Mouse (Mus musculus) forebrain, embryonic 12.5 days (tissue): Measurements from ENCODE around the gene Unc5c. TPM values are rescaled to one million over a fixed set of nuclear protein-coding genes. Genes with fewer than 3 reads are reported as not detected.

Source experiments
- ATAC-seq: fragments of 200-750 bp; cut with Nextera tagmentation; 2 replicates; pipeline ENCODE4 v1.8.0; 2017; ENCODE audit warnings: moderate TSS enrichment; ENCODE audit not compliant: low FRiP score
- H3K27ac ChIP-seq: fragments of 300-500 bp; sonication (generic); 2 replicates; pipeline ENCODE4 v1.5.1; 2016; ENCODE audit warnings: mild to moderate bottlenecking
- H3K27me3 ChIP-seq: fragments of 300-500 bp; sonication (generic); 2 replicates; pipeline ENCODE4 v1.6.1; 2016; ENCODE audit warnings: mild to moderate bottlenecking
- H3K36me3 ChIP-seq: fragments of 300-500 bp; sonication (generic); replicated peaks from 2 replicates; pipeline ENCODE4 v1.6.1; 2016; ENCODE audit warnings: mild to moderate bottlenecking
- H3K4me1 ChIP-seq: fragments of 300-500 bp; sonication (generic); 2 replicates; pipeline ENCODE4 v1.6.1; 2016
- H3K4me2 ChIP-seq: fragments of 300-500 bp; sonication (generic); 2 replicates; pipeline ENCODE4 v1.6.1; 2016; ENCODE audit warnings: mild to moderate bottlenecking, moderate library complexity
- H3K4me3 ChIP-seq: fragments of 300-500 bp; sonication (generic); replicated peaks from 2 replicates; pipeline ENCODE4 v1.5.1; 2016; ENCODE audit warnings: mild to moderate bottlenecking
- H3K9ac ChIP-seq: fragments of 300-500 bp; sonication (generic); 2 replicates; pipeline ENCODE4 v1.6.1; 2016; ENCODE audit warnings: mild to moderate bottlenecking
- H3K9me3 ChIP-seq: fragments of 300-500 bp; sonication (generic); 2 replicates; pipeline ENCODE4 v1.6.1; 2016
- WGBS: fragments of 180-500 bp; shearing (Covaris S2); methylation state at CpG from one replicate; pipeline ENCODE4 v1.1.7; 2016; 5-methylcytosine and 5-hydroxymethylcytosine counted together
- polyA plus RNA-seq: library from polyadenylated mRNA; unstranded; fragments of >200 nt; fragmentation: Nextera tagmentation; extraction: Ambion mirVana; gene quantifications from 2 replicates; pipeline ENCODE4 v1.2.1, GENCODE M21; 2016

Unc5c gene
- polyA plus RNA-seq, 1 experiment from 2014 or later, result 9.3 TPM

DNA sequence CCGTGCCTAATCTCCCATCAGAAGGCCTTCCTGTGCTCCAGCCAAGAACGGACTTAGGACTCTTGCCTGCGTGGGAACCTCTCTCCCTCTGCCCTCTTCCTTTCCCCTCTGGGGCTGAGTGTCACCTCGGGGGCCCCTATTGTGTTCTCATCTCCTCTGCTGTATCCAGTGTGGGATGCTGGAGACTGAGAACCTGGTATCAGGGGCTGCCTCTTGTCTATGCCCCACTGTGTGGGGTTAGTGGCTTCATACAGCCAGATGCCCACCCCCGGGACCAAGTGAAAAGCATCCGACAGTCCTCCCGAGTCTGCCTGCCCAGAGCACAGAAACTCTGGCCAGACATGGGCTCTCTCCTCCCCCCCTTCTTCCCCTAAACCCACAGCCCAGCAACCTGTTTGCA is 287.2 kb downstream of the Unc5c start:
- H3K4me3 ChIP-seq, result no peak overlapping the region
- H3K27ac ChIP-seq, result no peak overlapping the region
- H3K27me3 ChIP-seq, result no peaks in the 10 kb centered on the region
- no peaks in the 10 kb centered on the region for H3K9me3 ChIP-seq
- H3K4me2 ChIP-seq, result no peak overlapping the region
- H3K36me3 ChIP-seq, result no peaks in the 10 kb centered on the region
- 43% methylated on average over 7 of the region's 7 CpGs for WGBS
- H3K9ac ChIP-seq, result no peak overlapping the region
- no peaks in the 10 kb centered on the region for H3K4me1 ChIP-seq
- no peak for ATAC-seq

DNA sequence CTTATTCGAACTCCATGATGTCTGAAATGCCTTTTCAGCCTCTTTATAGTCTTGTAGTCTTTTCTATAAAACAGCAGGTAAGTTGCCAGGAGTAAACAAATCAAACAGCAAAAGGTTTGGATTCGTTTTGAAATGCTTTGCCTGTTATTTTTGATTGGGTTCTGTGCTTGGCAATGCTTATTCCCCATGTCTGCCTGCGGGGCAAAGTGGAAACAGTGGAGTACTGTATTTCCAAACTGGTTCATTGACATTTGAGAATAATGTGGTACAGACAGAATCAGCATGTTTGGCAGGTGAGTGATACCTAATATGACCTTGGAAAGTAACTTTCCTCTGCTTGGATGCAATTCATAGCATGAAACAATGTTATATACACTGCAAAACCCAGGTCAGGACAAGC is 292.2 kb downstream of the Unc5c start:
- Histone ChIP-seq H3K9me3 (no peaks in the 10 kb centered on the region), H3K4me3 (no peak overlapping the region), H3K27me3 (no peaks in the 10 kb centered on the region), H3K4me2 (no peak overlapping the region), H3K36me3 (no peaks in the 10 kb centered on the region), H3K4me1 (no peaks in the 10 kb centered on the region), H3K9ac (no peak overlapping the region), H3K27ac (no peak overlapping the region)
- no peak for ATAC-seq
- 76% methylated on average over 3 of the region's 3 CpGs for WGBS

DNA sequence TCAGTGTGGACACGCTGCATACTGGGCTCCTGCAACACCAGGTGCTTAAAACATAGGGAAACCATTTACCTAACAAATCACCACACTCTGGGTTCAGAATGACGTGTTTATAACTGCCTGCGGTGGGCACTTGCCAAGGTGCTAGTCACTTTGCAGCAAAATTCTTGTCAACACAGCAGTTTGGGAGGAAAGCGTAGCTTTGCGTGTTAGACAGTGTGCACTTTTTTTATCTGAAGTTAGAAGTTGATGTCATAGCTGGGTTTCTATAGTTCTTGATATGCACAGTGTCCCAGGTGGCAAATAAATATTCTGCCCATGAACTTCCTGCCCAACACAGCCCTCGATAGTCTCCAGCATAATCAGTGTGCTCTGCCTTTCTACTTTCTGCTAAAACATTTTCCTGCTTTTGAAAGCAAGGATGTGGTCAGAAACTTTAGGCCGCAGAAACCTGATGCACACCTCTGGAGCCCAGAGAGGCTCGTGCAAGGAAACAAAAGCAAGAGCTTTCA is 313.4 kb downstream of the Unc5c start:
- Histone ChIP-seq H3K27ac (no peak overlapping the region), H3K9me3 (no peaks in the 10 kb centered on the region), H3K27me3 (no peaks in the 10 kb centered on the region), H3K4me1 (no peaks in the 10 kb centered on the region), H3K36me3 (no peaks in the 10 kb centered on the region), H3K4me3 (no peak overlapping the region), H3K4me2 (no peak overlapping the region), H3K9ac (no peak overlapping the region)
- 85% methylated on average over 8 of the region's 8 CpGs for WGBS
- no peak for ATAC-seq

DNA sequence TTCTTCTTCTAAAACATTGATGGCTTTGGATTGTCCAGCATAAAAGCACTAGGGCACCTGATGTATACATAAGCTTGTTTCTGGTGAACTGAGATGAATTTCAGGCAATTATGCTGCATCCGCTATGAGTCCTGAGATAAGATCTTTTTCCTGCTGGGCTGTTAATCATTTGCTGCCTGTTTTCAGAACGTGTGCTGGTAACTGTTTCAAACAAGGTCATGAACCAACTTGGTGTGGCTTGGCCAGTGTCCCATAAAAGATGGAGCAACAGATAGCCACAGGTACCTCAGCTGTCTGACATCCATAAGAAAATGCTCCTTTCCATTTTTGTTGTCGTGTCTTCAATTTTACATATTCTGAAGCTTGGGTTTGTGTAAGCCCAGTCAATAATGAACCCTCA is 314.2 kb downstream of the Unc5c start:
- ATAC-seq, result no peak

DNA sequence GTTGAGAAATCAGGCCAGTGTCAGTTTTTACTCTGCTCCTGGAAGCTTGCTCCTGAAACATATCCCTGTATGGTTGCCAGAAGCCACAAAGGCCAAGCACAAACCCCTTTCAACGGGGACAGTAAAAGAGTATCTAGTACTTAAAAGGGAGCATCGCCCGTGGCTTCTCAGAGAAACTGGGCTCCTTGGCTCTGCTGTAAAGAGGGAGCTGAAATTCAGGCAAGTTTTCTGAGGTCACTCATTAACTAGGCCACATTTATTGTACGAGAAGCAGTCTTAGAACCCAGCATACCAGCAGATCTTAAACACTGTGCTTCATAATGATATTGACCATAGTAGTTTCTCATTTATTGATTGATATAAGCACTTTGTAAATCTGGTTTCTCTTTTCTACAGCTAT is 317.5 kb downstream of the Unc5c start:
- H3K9me3 ChIP-seq, result no peaks in the 10 kb centered on the region
- peaks cover 5% of the 10 kb centered on the region for H3K4me1 ChIP-seq
- H3K27ac ChIP-seq, result no peak overlapping the region
- no peak overlapping the region for H3K4me2 ChIP-seq
- H3K9ac ChIP-seq, result no peak overlapping the region
- 80% methylated on average over 4 of the region's 4 CpGs for WGBS
- no peaks in the 10 kb centered on the region for H3K27me3 ChIP-seq
- H3K4me3 ChIP-seq, result no peak overlapping the region
- no peaks in the 10 kb centered on the region for H3K36me3 ChIP-seq
- ATAC-seq, result no peak

More for the DNA sequence above, 314.2 kb downstream of the Unc5c start:
- H3K4me1 ChIP-seq, result no peaks in the 10 kb centered on the region
- H3K9ac ChIP-seq, result no peak overlapping the region
- H3K27me3 ChIP-seq, result no peaks in the 10 kb centered on the region
- H3K4me3 ChIP-seq, result no peak overlapping the region
- H3K27ac ChIP-seq, result no peak overlapping the region
- no peaks in the 10 kb centered on the region for H3K9me3 ChIP-seq
- WGBS, result 74% methylated on average over 3 of the region's 3 CpGs
- H3K4me2 ChIP-seq, result no peak overlapping the region
- no peaks in the 10 kb centered on the region for H3K36me3 ChIP-seq

DNA sequence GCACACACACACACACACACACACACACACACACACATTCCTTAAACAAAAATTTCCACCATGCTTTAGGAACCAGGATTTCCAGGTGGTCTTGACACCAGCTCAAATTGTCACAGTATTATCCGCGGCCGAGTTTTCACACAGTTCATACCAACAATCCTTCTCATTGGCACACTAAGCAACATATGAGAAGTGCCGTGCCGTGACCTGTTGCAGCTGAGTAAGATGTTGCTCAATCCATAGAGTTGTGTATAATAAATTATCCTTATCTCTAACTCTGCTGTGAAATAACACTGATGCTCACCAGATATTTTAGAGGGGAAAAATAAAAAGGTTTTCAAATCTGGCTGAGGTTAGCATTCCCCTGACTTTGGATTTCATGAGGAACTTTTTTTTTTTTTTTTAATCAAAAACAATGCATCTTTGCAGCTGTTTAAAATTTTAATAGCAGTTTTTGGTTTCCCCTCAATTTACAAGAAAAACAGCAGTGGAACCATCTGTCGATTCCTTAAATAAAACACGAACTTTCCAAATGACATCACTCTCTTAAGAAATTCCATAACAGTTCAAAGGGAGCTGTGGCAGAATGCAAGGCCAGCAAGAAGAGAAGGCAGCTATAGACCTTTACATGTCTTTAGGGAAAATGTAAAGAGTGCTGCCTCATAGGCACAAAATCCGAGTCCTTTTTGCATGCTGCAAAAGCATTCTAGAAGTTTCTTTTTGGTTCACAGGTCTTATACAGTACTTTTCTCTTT is 326.2 kb downstream of the Unc5c start:
- no peak overlapping the region for H3K9ac ChIP-seq
- no peaks in the 10 kb centered on the region for H3K36me3 ChIP-seq
- no peak overlapping the region for H3K4me2 ChIP-seq
- no peak overlapping the region for H3K27ac ChIP-seq
- peaks cover 5% of the 10 kb centered on the region for H3K4me1 ChIP-seq
- no peak for ATAC-seq
- H3K4me3 ChIP-seq, result no peak overlapping the region
- no peaks in the 10 kb centered on the region for H3K27me3 ChIP-seq
- no peaks in the 10 kb centered on the region for H3K9me3 ChIP-seq
- WGBS, result 81% methylated on average over 8 of the region's 8 CpGs

DNA sequence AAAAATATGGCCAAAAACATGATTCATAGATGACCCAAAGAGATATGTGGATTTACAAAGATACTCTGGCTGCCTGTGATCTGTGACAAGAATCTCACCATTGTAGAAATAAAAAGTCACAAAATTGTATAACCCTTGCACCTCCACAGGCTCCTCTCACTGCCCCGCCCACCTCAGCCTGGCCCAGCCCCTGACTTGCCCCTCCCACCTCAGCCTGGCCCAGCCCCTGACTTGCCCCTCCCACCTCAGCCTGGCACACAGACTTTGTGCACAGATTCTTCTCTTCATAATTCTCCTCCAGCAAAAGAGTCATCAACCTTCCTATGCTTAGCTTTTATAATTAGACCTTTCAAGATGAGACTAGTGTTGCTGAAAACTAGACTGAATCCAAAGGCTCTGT is 327.1 kb downstream of the Unc5c start:
- H3K27me3 ChIP-seq, result no peaks in the 10 kb centered on the region
- no peak overlapping the region for H3K27ac ChIP-seq
- no peaks in the 10 kb centered on the region for H3K36me3 ChIP-seq
- no peak overlapping the region for H3K4me2 ChIP-seq
- no peak overlapping the region for H3K9ac ChIP-seq
- no peak overlapping the region for H3K4me3 ChIP-seq
- H3K4me1 ChIP-seq, result 0 out of 2 replicates have a peak, but pooled peaks cover 2% of the 10 kb centered on the region
- 76% methylated on average over 1 of the region's 1 CpGs for WGBS
- ATAC-seq, result no peak
- H3K9me3 ChIP-seq, result no peaks in the 10 kb centered on the region

DNA sequence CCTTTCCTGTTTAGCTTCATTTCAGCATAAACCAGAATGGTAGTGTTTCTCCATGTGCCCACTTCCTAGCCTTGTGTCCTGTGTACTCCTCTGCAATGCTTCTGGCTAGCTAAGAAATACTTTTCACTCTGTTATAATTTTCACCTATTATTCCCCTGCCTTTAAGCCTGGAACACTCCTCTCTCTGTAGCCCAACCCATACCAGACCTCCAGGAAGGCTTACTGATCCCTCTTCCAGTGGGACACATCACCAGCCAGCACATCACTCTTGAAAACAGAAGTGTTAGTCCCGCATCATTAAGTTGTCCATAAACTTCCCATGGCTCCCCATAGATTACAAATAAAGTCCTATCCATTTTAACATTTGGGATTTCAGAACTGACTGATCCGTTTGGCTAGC is 328.7 kb downstream of the Unc5c start:
- ATAC-seq, result no peak
- Histone ChIP-seq H3K9me3 (no peaks in the 10 kb centered on the region), H3K27ac (no peak overlapping the region), H3K27me3 (no peaks in the 10 kb centered on the region), H3K36me3 (no peaks in the 10 kb centered on the region), H3K4me2 (no peak overlapping the region), H3K9ac (no peak overlapping the region), H3K4me1 (no peaks in the 10 kb centered on the region), H3K4me3 (no peak overlapping the region)
- whole genome bisulfite sequencing, result 82% methylated on average over 2 of the region's 2 CpGs

DNA sequence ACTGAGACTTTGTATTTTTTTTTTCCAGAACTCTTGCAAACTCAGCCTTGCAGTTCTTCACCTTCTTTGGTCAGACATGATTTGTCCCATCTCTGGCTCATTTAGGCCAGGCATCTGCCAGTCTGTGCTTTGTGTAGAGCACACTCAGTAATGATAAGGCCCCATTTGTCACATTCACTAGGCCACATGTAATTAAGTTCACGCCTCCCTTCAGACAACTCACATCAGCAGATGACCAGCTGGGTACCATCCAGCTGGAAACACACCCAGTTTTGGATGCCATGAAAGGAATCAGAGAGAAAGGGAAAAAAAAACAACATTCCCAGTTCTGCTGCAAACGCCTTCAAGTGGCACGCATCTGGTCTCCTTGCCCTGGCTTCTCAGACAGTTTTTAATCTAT is 329.4 kb downstream of the Unc5c start:
- 82% methylated on average over 3 of the region's 3 CpGs for WGBS
- Histone ChIP-seq H3K36me3 (no peaks in the 10 kb centered on the region), H3K4me3 (no peak overlapping the region), H3K9ac (no peak overlapping the region), H3K9me3 (no peaks in the 10 kb centered on the region), H3K27me3 (no peaks in the 10 kb centered on the region), H3K4me1 (no peaks in the 10 kb centered on the region), H3K27ac (peak overlapping the region; percentile 36; the same call in 1 of the 2 replicates), H3K4me2 (no peak overlapping the region)
- peak; percentile 58; the same call in 1 of the 2 replicates for ATAC-seq

DNA sequence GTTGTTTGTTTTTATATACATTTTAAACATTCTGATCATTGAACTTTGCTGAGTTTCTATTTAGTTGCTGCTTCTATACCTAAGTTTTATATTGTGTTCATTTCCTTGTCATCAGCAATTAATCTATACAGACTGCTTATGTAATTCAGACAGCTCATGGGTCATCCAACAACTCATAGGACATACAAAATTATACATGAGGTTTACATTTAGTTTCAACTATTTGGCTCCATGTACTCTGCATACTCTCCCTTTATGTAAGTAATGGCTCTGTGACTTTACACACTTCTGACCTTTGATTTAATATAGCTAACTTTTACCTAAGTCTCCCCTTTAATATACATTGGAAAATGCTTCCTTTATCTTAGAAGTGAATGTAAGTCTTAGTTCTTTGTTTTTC is 332.4 kb downstream of the Unc5c start:
- no peaks in the 10 kb centered on the region for H3K36me3 ChIP-seq
- no peak overlapping the region for H3K4me2 ChIP-seq
- no peaks in the 10 kb centered on the region for H3K4me1 ChIP-seq
- ATAC-seq, result no peak
- no peak overlapping the region for H3K27ac ChIP-seq
- no peaks in the 10 kb centered on the region for H3K27me3 ChIP-seq
- H3K4me3 ChIP-seq, result no peak overlapping the region
- H3K9ac ChIP-seq, result no peak overlapping the region
- H3K9me3 ChIP-seq, result no peaks in the 10 kb centered on the region

DNA sequence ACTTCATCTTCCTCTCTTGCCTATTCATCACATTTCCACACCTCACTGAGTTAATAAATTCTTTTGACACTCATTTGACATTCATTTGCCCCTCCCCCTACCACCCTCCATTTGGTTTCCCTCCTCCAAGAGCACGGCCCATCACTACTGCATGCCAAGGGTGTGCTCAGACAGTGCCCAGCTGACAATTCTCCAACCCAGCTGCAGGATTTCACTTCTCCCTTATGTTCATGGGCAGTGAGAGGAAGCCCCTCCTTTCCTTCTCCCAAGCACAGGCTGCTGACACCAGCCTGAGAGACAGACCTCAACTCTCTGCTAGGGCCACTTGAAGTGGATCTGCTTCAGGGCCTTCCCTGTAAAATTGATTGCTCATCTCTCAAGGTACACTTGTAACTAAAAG is 332.8 kb downstream of the Unc5c start:
- no peaks in the 10 kb centered on the region for H3K4me1 ChIP-seq
- no peak overlapping the region for H3K4me2 ChIP-seq
- no peak overlapping the region for H3K4me3 ChIP-seq
- 34% methylated on average over 1 of the region's 1 CpGs for WGBS
- no peaks in the 10 kb centered on the region for H3K27me3 ChIP-seq
- H3K9me3 ChIP-seq, result no peaks in the 10 kb centered on the region
- H3K27ac ChIP-seq, result no peak overlapping the region
- H3K9ac ChIP-seq, result no peak overlapping the region
- H3K36me3 ChIP-seq, result no peaks in the 10 kb centered on the region
- ATAC-seq, result no peak

DNA sequence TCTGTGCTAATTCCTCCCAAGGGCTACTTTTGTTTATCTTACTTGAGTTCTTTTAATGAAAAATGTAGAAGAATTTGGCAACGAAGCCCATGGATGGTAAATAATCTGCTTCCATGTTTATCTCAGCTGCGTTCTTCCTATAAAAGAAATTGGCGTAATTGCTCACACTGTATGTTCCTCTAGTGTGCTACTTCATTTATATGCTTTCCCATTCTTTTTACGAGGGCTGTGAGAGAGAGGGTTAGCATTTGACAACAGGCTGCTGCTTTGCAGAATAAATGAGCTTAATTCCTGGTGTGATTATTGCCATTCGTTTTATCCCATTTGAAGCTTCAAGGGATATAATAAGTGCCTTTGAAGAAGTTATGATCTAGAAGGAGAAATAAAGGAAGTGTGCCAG is 339.1 kb downstream of the Unc5c start:
- 74% methylated on average over 5 of the region's 5 CpGs for WGBS
- H3K27ac ChIP-seq, result no peak overlapping the region
- no peaks in the 10 kb centered on the region for H3K4me1 ChIP-seq
- H3K9ac ChIP-seq, result no peak overlapping the region
- H3K4me2 ChIP-seq, result no peak overlapping the region
- ATAC-seq, result no peak
- H3K27me3 ChIP-seq, result no peaks in the 10 kb centered on the region
- no peaks in the 10 kb centered on the region for H3K36me3 ChIP-seq
- no peak overlapping the region for H3K4me3 ChIP-seq
- no peaks in the 10 kb centered on the region for H3K9me3 ChIP-seq

DNA sequence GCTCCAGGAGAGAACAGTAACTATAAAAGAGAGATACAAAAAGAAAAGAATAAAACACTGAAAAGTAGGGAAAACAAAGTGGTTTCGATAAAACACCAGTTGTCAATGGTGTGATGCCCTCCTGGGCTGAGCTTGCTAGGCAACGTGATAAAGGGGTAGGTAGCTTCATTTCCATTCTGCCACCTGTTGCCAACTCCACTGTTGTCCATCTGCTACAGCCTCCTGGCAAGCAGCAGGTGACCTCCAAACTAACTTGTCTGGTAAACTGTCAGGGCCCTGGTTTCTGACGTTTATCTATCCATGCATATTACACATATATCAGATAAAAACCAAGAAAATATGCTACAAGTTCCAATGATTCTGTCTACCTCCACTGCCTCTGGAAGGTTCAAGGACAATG is 344.6 kb downstream of the Unc5c start:
- Histone ChIP-seq H3K9me3 (no peaks in the 10 kb centered on the region), H3K4me2 (no peak overlapping the region), H3K4me1 (peaks cover 9% of the 10 kb centered on the region), H3K9ac (no peak overlapping the region), H3K36me3 (no peaks in the 10 kb centered on the region), H3K27ac (no peak overlapping the region), H3K4me3 (no peak overlapping the region), H3K27me3 (no peaks in the 10 kb centered on the region)
- 80% methylated on average over 3 of the region's 3 CpGs for WGBS
- no peak for ATAC-seq
